Mouse (Mus musculus) liver, embryonic 11.5 days (tissue): Measurements from ENCODE around the gene Ufd1. TPM values are rescaled to one million over a fixed set of nuclear protein-coding genes. Genes with fewer than 3 reads are reported as not detected.
A peak's percentile ranks its signal among the peaks of the same experiment; 100 is the strongest.
"Not testable (repeated sequence)": the region's sequence is repeated elsewhere in the genome, so short reads cannot be mapped to it uniquely, and the experiment has no call there.

Experiments
- ATAC-seq: fragments of 200-750 bp; cut with Nextera tagmentation; replicated peaks from 2 replicates; pipeline ENCODE4 v1.8.0; 2017; ENCODE audit warnings: moderate number of reproducible peaks, mild to moderate bottlenecking, moderate TSS enrichment, moderate library complexity; ENCODE audit not compliant: low FRiP score
- DNase-seq: peaks from one replicate; pipeline ENCODE4 v3.0.0-alpha.2; 2017; ENCODE audit warnings: low spot score
- H3K27ac ChIP-seq: fragments of 300-500 bp; sonication (generic); 2 replicates; pipeline ENCODE4 v1.5.1; 2014; ENCODE audit warnings: mild to moderate bottlenecking, low read depth, low read length, control low read depth
- H3K27me3 ChIP-seq: fragments of 300-500 bp; sonication (generic); replicated peaks from 2 replicates; pipeline ENCODE4 v1.6.1; 2014; ENCODE audit warnings: low read length, mixed read lengths; ENCODE audit not compliant: control insufficient read depth, insufficient read depth
- H3K36me3 ChIP-seq: fragments of 300-500 bp; sonication (generic); 2 replicates; pipeline ENCODE4 v1.6.1; 2014; ENCODE audit warnings: mild to moderate bottlenecking, low read length, moderate library complexity, mixed read lengths; ENCODE audit not compliant: control insufficient read depth, insufficient read depth
- H3K4me1 ChIP-seq: fragments of 300-500 bp; sonication (generic); replicated peaks from 2 replicates; pipeline ENCODE4 v1.6.1; 2014; ENCODE audit warnings: low read length, mixed read lengths; ENCODE audit not compliant: control insufficient read depth, insufficient read depth
- H3K4me2 ChIP-seq: fragments of 300-500 bp; sonication (generic); 2 replicates; pipeline ENCODE4 v1.6.1; 2014; ENCODE audit warnings: mild to moderate bottlenecking, control low read depth, moderate library complexity
- H3K4me3 ChIP-seq: fragments of 300-500 bp; sonication (generic); 2 replicates; pipeline ENCODE4 v1.5.1; 2014; ENCODE audit warnings: low read depth, low read length, control low read depth
- H3K9ac ChIP-seq: fragments of 300-500 bp; sonication (generic); 2 replicates; pipeline ENCODE4 v1.6.1; 2014; ENCODE audit warnings: low read depth, low read length, control low read depth
- H3K9me3 ChIP-seq: fragments of 300-500 bp; sonication (generic); 2 replicates; pipeline ENCODE4 v1.6.1; 2016; ENCODE audit warnings: low read length, inconsistent platforms, mixed read lengths; ENCODE audit not compliant: control insufficient read depth
- WGBS: fragments of 180-500 bp; shearing (Covaris S2); extraction: QIAGEN DNeasy Blood & Tissue Kit; methylation state at CpG from one replicate; pipeline ENCODE4 v1.1.7; 2014; 5-methylcytosine and 5-hydroxymethylcytosine counted together
- polyA plus RNA-seq: library from polyadenylated mRNA; unstranded; fragments of >200 nt; fragmentation: Nextera tagmentation; extraction: Ambion mirVana; gene quantifications from 2 replicates; pipeline ENCODE4 v1.2.1, GENCODE M21; 2014

Gene Ufd1
- polyA plus RNA-seq, 1 experiment from 2014 or later: 71.1 TPM

DNA sequence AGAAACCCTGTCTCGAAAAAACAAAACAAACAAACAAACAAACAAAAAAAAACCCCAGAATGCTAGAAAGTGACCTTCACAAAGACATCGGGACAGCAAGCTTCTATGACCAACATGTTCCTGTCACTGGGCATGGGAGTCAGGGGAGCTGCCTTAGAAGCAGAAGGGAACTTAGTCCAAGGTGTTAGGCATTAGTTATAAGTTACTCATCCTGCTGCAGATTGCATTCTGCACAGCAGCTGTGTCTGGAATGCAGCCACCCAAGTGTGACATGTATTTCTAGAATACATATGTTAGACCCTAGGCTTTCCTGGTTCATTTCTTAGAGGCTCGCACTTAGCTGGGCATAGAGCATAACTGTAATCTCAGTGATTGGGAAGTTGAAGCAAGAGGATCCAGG, 17.1 kb downstream of the Ufd1 start:
- no peak overlapping the region for H3K4me2 ChIP-seq
- H3K27me3 ChIP-seq: no peaks in the 10 kb centered on the region
- no peak overlapping the region for H3K4me3 ChIP-seq
- no peak overlapping the region for H3K9ac ChIP-seq
- H3K36me3 ChIP-seq: peaks cover 47% of the 10 kb centered on the region
- ATAC-seq (no peak), DNase-seq (no peak)
- H3K4me1 ChIP-seq: no peaks in the 10 kb centered on the region
- no peaks in the 10 kb centered on the region for H3K9me3 ChIP-seq
- WGBS: 90% methylated on average over 3 of the region's 3 CpGs
- no peak overlapping the region for H3K27ac ChIP-seq

DNA sequence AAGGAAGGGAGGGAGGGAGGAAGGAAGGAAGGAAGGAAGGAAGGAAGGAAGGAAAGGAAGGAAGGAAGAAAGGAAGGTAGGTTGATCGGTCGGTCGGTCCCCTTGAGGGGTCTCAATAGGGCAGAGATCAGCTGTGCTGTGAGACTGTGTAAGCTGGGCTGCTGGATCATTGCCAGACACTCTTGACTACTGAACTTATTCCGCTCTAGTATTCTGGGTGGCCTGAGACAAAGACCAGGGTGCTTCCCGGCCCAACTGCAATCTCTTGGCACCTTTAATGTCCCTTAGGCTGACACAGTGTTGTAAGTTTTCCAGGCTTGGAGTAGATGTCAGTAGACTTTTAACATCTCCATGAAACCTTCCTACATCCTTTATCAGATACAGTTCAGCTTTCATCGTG, 17.5 kb downstream of the Ufd1 start:
- ATAC-seq (no peak), DNase-seq (no peak)
- H3K27me3 ChIP-seq: no peaks in the 10 kb centered on the region
- H3K9ac ChIP-seq: no peak overlapping the region
- H3K36me3 ChIP-seq: peaks cover 48% of the 10 kb centered on the region
- no peak overlapping the region for H3K4me2 ChIP-seq
- WGBS: 89% methylated on average over 6 of the region's 6 CpGs
- H3K4me1 ChIP-seq: no peaks in the 10 kb centered on the region
- H3K4me3 ChIP-seq: no peak overlapping the region
- H3K27ac ChIP-seq: no peak overlapping the region
- no peaks in the 10 kb centered on the region for H3K9me3 ChIP-seq

DNA sequence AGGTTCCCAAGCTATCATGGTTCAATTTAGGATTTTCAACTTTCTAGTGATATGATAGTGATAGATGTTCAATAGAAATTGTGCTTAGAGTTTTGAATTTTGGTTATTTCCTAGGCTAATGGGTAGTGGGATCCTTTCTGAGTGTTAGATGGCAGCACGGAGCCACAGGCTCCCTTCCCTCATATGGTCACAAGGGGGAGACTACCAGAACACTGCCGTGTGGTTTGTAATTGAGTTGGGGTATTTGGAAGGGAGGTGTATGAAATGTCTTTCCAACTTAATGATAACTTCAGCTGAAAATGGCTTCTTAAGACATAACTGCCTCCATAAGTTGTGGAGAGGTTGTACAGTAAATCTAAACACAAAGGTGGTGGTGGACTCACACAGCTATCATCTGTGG, 21.9 kb downstream of the Ufd1 start:
- Histone ChIP-seq H3K4me1 (no peaks in the 10 kb centered on the region), H3K4me2 (no peak overlapping the region), H3K27me3 (no peaks in the 10 kb centered on the region), H3K9ac (no peak overlapping the region), H3K27ac (no peak overlapping the region), H3K4me3 (no peak overlapping the region), H3K36me3 (peaks cover 19% of the 10 kb centered on the region), H3K9me3 (no peaks in the 10 kb centered on the region)
- ATAC-seq (no peak), DNase-seq (no peak)
- WGBS: 73% methylated on average over 2 of the region's 2 CpGs

DNA sequence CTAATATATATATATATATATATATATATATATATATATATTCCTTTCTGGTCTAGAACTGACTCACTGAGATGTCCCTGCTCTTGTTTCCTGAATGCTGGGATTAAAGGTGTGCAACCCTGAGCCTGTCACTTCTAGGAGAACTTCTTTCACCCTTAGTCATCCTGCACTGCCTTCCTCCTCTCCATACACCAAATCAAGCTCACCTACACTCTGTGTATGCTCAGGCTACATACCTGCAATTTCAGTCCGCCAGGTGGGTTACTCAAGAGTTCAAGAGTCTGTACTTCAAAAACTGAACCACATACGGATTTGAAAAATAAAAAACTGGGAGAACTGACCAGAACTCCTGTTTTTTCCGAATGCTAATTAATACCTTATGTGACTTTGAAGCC, 24.5 kb downstream of the Ufd1 start:
- Histone ChIP-seq H3K9me3 (no peaks in the 10 kb centered on the region), H3K4me3 (peak overlapping the region; percentile 89), H3K9ac (peak overlapping the region; percentile 98; the same call in 1 of the 2 replicates), H3K4me1 (no peaks in the 10 kb centered on the region), H3K27ac (no peak overlapping the region), H3K27me3 (no peaks in the 10 kb centered on the region), H3K36me3 (peaks cover 20% of the 10 kb centered on the region), H3K4me2 (peak overlapping the region; percentile 85)
- WGBS: 23% methylated on average over 3 of the region's 3 CpGs
- DNase-seq (no peak), ATAC-seq (peak; percentile 32; the same call in 1 of the 2 replicates)

DNA sequence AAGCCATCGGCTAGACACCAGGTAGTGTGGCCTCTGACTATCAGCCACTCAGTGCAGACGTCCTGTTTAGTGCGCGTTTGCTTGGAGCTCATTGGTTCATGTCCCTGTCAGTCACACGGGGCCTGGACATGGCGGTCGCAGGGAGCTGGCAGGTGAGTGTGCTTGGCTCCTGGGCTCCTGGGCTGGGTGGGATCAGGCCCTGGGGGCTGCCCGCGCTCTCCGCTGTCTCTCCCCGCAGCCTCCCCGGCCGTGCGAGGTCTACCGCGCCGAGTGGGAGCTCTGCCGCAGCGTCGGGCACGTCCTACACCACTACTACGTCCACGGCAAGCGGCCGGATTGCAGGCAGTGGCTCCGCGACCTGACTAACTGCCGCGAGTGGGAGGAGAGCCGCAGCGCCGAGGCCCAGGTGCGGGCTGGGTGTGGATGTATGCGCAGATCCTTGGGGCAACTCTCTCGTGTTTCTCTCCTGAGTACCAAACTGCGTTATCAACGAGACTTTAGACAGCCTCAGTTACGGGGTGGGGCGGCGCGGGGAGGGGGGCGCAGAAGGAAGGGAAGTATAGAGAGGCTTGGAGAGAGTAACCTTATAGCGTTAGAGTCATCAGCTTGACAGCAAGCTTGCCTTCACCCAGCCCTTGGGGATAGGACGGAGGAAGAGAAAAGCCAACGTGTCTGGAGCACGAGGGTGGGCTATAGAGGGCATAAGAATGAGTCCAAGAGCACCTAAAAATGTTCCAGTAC, 25.1 kb downstream of the Ufd1 start, which contains the start of the genes 2510002D24Rik and Gm28539:
Gene 2510002D24Rik, plus strand, starts transcription at position 111 of the 741 bp plus-strand sequence.
Gene Gm28539, plus strand, starts transcription at position 117 of the 741 bp plus-strand sequence.
- Histone ChIP-seq H3K9ac (peak within 1 kb of the TSS; percentile 98), H3K9me3 (no peaks in the 10 kb centered on the region), H3K27me3 (no peaks in the 10 kb centered on the region), H3K4me3 (peak within 1 kb of the TSS; percentile 89), H3K4me2 (peak within 1 kb of the TSS; percentile 85), H3K27ac (peak within 1 kb of the TSS; percentile 70), H3K36me3 (peaks cover 18% of the 10 kb centered on the region), H3K4me1 (no peaks in the 10 kb centered on the region)
- peak; percentile 89 for DNase-seq
- ATAC-seq: peak; percentile 99
- under 1% methylated on average over 46 of the region's 46 CpGs for WGBS

DNA sequence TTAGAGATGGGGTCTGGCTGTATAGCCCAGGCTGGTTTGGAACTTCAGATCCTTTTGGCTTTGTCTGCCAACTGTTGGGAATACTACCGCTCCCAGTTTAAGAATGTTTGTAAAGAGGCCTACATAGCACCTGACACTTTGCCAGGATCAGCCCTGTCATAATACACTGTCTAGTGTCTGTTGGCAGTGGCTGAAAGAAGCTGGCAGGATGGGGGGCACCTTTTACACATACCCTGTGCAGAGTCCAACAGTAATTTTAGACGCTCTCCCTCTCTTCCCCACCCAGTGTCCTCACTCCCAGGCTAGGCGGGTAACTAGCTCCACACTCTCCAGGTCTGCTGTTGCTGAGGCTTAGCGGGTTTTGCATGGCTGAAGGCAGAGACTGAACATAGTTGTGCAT, 26.8 kb downstream of the Ufd1 start:
- Histone ChIP-seq H3K9ac (no peak overlapping the region), H3K27ac (no peak overlapping the region), H3K36me3 (peaks cover 14% of the 10 kb centered on the region; the same call in 1 of the 2 replicates), H3K4me3 (no peak overlapping the region), H3K4me2 (no peak overlapping the region), H3K9me3 (no peaks in the 10 kb centered on the region), H3K4me1 (no peaks in the 10 kb centered on the region), H3K27me3 (no peaks in the 10 kb centered on the region)
- WGBS: 91% methylated on average over 4 of the region's 4 CpGs
- DNase-seq (no peak), ATAC-seq (no peak)

DNA sequence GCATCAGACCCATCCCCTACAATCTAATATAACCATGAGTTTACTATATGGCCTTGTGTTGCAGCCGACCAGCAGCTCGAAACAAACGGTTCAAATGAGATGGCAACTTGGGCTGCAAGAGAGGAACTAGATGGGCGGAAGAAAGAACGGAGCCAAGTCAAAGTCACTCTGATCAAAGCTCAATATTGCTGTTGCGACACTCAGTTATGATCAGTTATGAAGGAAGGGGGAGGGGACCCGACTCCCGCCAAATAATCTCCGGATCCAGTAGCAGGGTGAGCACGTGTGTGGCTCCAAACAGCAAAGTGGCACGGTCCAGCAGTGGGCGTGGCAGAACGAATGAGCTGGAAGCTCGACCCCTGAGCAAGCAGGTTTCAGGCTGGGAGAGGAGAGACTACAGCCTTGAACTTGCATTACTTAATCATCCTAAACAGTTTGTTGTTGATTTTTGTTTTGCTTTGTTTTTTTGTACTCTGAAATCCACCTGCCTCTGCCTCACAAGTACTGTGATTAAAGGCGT, 34.8 kb downstream of the Ufd1 start:
- no peak overlapping the region for H3K4me2 ChIP-seq
- WGBS: 84% methylated on average over 15 of the region's 15 CpGs
- DNase-seq: no peak

DNA sequence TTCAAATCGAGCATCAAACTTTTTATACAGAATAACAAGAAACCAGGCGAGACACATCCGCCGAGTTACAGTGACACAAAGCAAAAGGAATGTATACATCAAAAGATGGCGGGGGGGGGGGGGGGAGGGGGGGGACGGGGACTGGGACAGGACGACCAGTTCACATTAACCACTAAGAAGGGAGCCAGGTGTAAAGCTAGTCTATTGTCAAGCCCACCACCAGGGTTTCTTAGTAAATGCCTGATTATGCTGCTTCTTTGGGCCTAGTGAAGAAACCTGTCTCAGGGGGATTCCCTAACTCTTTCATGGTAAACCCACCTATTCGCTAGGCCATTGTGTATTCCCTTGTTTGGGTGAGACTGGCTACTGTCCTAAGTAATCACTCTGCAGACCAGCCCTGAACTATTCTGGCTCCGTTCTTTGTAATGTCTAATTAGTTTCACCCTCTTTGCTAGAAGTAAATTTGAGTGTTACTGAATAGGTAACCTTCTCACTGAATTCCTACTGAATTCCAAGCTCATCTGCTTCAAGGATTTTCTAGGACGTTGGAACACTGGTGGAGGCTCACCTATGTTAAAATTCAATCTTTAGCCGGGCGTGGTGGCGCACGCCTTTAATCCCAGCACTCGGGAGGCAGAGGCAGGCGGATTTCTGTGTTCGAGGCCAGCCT, 38.1 kb downstream of the Ufd1 start:
- H3K9ac ChIP-seq, H3K36me3 ChIP-seq, H3K27me3 ChIP-seq, H3K27ac ChIP-seq, ATAC-seq, H3K4me1 ChIP-seq, DNase-seq, H3K9me3 ChIP-seq, H3K4me2 ChIP-seq, H3K4me3 ChIP-seq: not testable (repeated sequence)
- 87% methylated on average over 16 of the region's 17 CpGs for WGBS

More for the DNA sequence above, 34.8 kb downstream of the Ufd1 start:
- no peak for ATAC-seq
- no peaks in the 10 kb centered on the region for H3K27me3 ChIP-seq
- no peak overlapping the region for H3K27ac ChIP-seq
- no peaks in the 10 kb centered on the region for H3K36me3 ChIP-seq
- no peak overlapping the region for H3K9ac ChIP-seq
- no peaks in the 10 kb centered on the region for H3K9me3 ChIP-seq
- no peak overlapping the region for H3K4me3 ChIP-seq
- H3K4me1 ChIP-seq: no peaks in the 10 kb centered on the region
